Mouse (Mus musculus): ENCODE data around the gene Lrrc46.

Lrrc46 gene

GRCm38 (mm10) chr11:97049492-97050085 lies 8.4 kb upstream of the Lrrc46 start:
- no peak for DNase-seq

DNA sequence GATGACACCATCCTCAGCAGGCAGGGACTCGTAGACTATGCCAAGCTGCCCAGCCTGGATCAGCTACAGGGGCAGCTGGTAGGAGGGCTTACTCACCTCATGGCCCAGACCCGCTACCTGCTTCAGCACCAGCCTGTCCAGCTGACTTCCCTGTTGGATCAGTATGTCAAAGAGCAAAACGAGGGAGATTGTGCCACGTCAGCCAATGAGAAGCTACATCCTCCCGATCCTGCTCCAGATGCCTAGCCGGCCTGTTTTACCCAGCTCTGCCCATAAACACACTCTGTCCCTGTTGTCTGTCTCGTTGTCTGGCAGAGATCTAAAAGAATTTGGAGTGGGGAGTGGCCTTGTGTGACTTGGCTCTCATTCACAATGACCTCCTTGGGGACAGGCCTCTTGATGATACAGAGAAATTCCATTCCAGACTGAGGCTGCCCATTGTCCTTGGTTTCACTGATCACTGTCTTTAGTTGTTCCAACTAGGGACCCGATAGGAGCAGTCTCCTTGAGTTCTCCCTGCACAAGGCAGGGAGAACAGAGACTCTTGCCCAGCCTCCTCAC lies 7.0 kb upstream of the Lrrc46 start:
- DNase-seq = no peak

DNA sequence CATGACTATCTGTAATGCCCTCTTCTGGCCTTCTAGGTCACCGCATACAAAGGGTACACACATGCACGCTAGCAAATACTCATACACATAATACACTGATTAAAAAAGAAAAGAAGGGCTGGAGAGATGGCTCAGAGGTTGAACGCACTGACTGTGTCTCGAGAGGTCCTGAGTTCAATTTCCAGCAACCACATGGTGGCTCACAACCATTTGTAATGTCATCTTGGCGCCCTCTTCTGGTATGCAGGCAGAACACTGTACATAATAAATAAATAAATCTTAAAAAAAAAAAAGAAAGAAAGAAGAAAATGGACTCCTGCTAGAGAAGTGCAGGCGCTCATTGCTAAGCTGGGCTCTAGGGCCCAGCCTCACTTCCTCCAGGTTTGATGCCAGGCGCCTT lies 4.7 kb upstream of the Lrrc46 start:
- peak; percentile 31 for DNase-seq

GRCm38 (mm10) chr11:97044902-97045301 lies 3.7 kb upstream of the Lrrc46 start:
- no peak for DNase-seq

- DNase-seq = no peak
These were observed 746 bp downstream of the Lrrc46 start for GRCm38 (mm10) chr11:97040301-97041021.

GRCm38 (mm10) chr11:97038881-97039280 lies 2.3 kb downstream of the Lrrc46 start:
- no peak for DNase-seq

DNA sequence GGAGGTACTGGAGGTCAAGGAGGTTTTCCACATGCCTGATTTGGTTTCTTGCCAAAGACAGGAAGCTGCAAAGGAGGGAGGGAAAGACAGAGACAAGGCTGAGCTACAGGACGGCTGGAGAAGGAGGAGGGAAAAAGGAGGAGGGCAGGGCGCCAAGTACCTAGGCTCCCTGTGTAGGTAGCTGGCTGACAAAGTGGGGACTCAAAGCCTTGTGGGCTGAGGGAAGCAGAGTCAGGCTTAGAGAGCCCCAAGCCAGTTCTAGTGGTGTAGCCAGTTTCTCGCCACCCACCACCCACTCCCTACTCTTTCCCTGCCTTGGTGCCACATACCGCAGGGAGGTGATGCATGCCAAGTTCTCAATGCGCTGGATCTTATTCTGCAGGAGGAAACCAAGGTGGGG lies 5.1 kb downstream of the Lrrc46 start:
- no peak for DNase-seq

GRCm38 (mm10) chr11:97033781-97034180 lies 7.4 kb downstream of the Lrrc46 start:
- DNase-seq = no peak

DNA sequence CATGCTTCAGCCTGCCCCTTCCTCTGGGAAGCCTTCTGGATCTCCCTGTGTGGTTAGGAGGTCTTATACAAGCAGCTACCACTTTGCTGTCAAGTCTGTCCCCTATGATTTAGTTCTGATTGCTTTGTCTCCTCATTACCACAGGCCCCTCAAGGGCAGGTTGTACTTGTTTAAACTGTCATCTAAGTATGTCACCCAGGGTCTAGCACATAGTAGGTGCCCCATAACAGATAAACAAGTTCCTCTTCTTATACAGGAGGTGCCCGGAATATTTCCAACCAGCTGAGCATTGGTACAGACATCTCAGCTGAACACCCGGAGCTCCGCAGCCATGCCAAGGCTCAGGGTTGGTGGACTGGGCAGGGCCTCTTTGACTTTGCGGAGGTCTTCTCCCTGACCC lies 8.7 kb downstream of the Lrrc46 start:
- no peak for DNase-seq

- no peak for DNase-seq
These were observed 9.2 kb downstream of the Lrrc46 start for GRCm38 (mm10) chr11:97031977-97032376.

DNA sequence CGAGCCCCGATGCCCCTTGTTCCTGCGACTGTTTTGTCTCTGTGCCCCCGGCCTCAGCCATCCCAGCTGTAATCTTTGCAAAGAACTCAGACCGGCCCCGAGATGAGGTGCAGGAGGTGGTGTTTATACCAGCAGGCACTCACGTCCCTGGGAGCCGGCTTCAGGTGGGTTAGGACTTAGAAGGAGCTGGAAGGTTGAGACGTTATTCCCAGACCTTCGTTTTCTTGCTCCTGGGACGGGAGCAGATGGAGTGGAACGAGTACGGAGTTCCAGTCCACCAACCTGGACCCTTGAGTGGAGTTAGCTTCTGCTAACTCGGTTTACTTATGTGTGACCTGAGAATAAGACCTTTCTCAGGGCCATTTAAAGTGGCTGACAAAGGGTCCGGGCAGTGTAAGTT lies 10.8 kb downstream of the Lrrc46 start:
- no peak for DNase-seq

GRCm38 (mm10) chr11:97029686-97030417 lies 11.4 kb downstream of the Lrrc46 start, which contains the start of gene Scrn2:
Gene Scrn2, plus strand, starts transcription at chr11:97029938.
- DNase-seq = peak; percentile 91

- peak; percentile 96 for DNase-seq
These were observed 15.4 kb downstream of the Lrrc46 start for GRCm38 (mm10) chr11:97025721-97026344.

- DNase-seq = no peak
These were observed 16.2 kb downstream of the Lrrc46 start for GRCm38 (mm10) chr11:97024977-97025376.

DNA sequence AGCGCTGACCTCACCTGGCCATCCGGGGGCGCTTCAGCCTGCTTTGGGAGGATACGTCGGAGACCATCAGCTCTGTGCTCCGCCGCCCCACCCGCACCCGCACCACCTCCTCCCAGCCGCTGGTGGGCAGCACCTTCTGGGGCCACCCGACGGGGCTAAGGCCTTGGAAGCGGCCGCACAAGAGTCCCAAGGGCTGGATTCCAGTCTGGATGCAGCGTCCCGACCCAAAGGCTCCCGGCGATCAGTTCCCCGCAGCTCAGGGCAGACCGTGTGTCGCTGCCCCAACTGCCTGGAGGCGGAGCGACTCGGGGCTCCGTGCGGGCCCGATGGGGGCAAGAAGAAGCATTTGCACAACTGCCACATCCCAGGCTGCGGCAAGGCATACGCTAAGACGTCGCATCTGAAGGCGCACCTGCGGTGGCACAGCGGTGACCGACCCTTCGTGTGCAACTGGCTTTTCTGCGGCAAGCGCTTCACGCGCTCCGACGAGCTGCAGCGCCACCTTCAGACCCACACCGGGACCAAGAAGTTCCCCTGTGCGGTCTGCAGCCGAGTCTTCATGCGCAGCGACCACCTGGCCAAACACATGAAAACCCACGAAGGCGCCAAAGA lies 19.2 kb downstream of the Lrrc46 start:
- DNase-seq = peak; percentile 95

- DNase-seq = peak; percentile 58
These were observed 20.0 kb downstream of the Lrrc46 start for GRCm38 (mm10) chr11:97021121-97021765.

- peak; percentile 31 for DNase-seq
These were observed 21.9 kb downstream of the Lrrc46 start for GRCm38 (mm10) chr11:97019345-97019708.

- peak; percentile 71 for DNase-seq
These were observed 22.4 kb downstream of the Lrrc46 start for GRCm38 (mm10) chr11:97018583-97019344.

DNA sequence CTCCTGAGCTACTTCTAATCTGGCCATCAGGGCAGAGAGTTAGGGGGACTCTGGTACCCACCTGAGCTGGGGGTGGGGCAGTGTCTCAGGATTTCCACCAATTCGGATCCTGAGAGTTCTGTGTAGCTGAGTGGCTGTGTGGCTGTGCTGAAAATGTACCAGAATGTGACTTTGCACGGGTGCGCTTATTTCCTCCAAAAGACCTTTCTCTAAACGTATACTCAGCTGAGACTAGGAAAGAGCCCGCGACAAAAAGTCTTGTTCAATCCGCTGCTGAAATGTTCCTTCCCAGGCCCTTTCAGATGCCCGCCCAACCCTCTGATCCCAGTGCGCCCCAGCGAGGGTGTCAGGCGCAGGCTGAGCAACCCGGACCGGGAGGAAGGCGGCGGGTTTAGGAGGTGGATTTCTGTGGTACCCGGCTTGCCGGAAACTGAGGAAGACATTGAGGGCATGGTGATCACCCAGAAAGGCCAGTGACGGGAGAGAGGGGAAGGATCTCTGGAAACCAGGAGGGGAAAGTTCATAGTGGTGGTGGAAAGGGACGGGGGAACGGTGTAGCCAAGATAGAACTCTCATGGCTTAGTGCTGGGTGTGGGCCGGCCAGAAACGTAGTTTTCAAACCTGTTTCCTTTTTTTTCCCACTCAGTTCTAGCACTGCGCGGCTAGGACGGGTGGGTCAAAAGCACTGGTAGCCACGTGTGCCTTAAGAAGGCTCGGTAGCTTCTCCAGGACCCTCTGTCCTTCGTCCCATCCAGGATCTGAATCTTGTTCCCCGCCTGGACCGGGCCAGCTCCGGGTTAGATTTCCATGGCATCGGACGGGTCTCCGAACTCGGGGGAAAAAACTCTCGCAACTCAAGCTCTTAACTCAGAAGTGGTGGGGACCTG lies 23.3 kb downstream of the Lrrc46 start:
- DNase-seq = peak; percentile 47

- DNase-seq = no peak
These were observed 28.0 kb downstream of the Lrrc46 start, which contains the start of gene Sp6 for GRCm38 (mm10) chr11:97013121-97013670. Gene Sp6, plus strand, starts transcription at chr11:97013394.
